Mouse (Mus musculus) lung, embryonic 14.5 days (tissue): ENCODE results near the gene Brf1. TPM values are rescaled to one million over a fixed set of nuclear protein-coding genes. Genes with fewer than 3 reads are reported as not detected.

Experiments used
- ATAC-seq: fragments of 200-750 bp; cut with Nextera tagmentation; 2 replicates; pipeline ENCODE4 v1.8.0; 2017; ENCODE audit warnings: mild to moderate bottlenecking, moderate TSS enrichment, moderate library complexity; ENCODE audit not compliant: insufficient read depth
- DNase-seq: peaks from one replicate; pipeline ENCODE4 v3.0.0-alpha.2; 2015
- H3K27ac ChIP-seq: fragments of 300-500 bp; sonication (generic); 2 replicates; pipeline ENCODE4 v1.5.1; 2014; ENCODE audit warnings: low read depth, mild to moderate bottlenecking, moderate library complexity
- H3K27me3 ChIP-seq: fragments of 300-500 bp; sonication (generic); 2 replicates; pipeline ENCODE4 v1.6.1; 2014; ENCODE audit warnings: low read length, control low read depth; ENCODE audit not compliant: insufficient read depth
- H3K36me3 ChIP-seq: fragments of 300-500 bp; sonication (generic); 2 replicates; pipeline ENCODE4 v1.6.1; 2014; ENCODE audit warnings: control low read depth; ENCODE audit not compliant: insufficient read depth
- H3K4me1 ChIP-seq: fragments of 300-500 bp; sonication (generic); 2 replicates; pipeline ENCODE4 v1.6.1; 2014; ENCODE audit warnings: antibody characterized with exemption, control low read depth; ENCODE audit not compliant: insufficient read depth
- H3K4me2 ChIP-seq: fragments of 300-500 bp; sonication (generic); 2 replicates; pipeline ENCODE4 v1.6.1; 2014; ENCODE audit warnings: mild to moderate bottlenecking
- H3K4me3 ChIP-seq: fragments of 300-500 bp; sonication (generic); 2 replicates; pipeline ENCODE4 v1.5.1; 2014; ENCODE audit warnings: low read depth, low read length
- H3K9ac ChIP-seq: fragments of 300-500 bp; sonication (generic); 2 replicates; pipeline ENCODE4 v1.6.1; 2014
- H3K9me3 ChIP-seq: fragments of 300-500 bp; sonication (generic); 2 replicates; pipeline ENCODE4 v1.6.1; 2016; ENCODE audit warnings: low read depth, low read length, control low read depth
- CTCF ChIP-seq: IDR thresholded peaks from 2 replicates; pipeline ENCODE4 v1.5.1; 2016; ENCODE audit warnings: antibody characterized with exemption, low read depth
- WGBS: fragments of 180-500 bp; shearing (Covaris S2); extraction: QIAGEN DNeasy Blood & Tissue Kit; methylation state at CpG from one replicate; pipeline ENCODE4 v1.1.7; 2014; 5-methylcytosine and 5-hydroxymethylcytosine counted together
- polyA plus RNA-seq: library from polyadenylated mRNA; unstranded; fragments of >200 nt; fragmentation: Nextera tagmentation; extraction: Ambion mirVana; gene quantifications from 2 replicates; pipeline ENCODE4 v1.2.1, GENCODE M21; 2014

Brf1 gene
- polyA plus RNA-seq, 1 experiment from 2014 or later, result 65.9 TPM

DNA sequence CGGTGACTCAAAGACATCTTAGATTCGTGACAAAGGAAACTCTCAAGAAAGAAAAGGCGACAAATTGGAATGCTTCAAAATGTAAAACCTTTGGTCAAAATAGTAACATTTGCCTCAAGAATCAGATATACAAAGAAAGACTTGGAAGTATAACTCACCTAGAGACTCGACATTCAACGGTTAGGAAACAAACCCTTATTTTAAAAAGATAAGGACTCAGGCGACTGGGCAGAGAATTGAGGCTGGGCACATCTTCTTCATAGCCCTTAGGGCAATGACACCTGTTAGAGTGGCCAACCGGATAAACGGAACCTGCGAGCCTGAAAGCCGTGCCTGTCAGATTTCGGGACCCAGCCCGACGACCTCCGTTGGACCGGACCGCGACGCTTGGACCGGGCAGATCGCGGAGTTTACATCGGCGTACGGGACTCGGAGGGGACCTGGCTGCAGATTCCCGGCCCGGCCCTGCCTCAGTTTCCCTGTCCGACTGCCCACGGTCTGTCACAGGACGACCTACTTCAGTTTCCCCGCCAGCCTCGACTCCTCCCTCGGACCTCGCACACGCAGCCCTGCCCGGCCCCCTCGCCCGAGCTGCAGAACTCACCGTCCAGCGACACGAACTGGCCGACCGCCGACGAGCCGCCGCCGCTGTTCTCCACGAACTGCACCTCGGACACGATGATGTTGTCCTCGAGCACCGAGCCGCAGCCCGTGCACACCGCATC is 773 bp downstream of the Brf1 start:
- Histone ChIP-seq H3K9ac (peak overlapping the region; percentile 90), H3K4me3 (peak overlapping the region; percentile 90), H3K27ac (peak overlapping the region; percentile 91), H3K4me2 (peak overlapping the region; percentile 85), H3K9me3 (no peaks in the 10 kb centered on the region), H3K36me3 (peaks cover 5% of the 10 kb centered on the region; the same call in 1 of the 2 replicates), H3K4me1 (peaks cover 7% of the 10 kb centered on the region), H3K27me3 (no peaks in the 10 kb centered on the region)
- under 1% methylated on average over 56 of the region's 56 CpGs for WGBS
- TF ChIP-seq CTCF, result no peak
- peak; percentile 22 for DNase-seq
- ATAC-seq, result no peak; the same call in 1 of the 2 replicates

DNA sequence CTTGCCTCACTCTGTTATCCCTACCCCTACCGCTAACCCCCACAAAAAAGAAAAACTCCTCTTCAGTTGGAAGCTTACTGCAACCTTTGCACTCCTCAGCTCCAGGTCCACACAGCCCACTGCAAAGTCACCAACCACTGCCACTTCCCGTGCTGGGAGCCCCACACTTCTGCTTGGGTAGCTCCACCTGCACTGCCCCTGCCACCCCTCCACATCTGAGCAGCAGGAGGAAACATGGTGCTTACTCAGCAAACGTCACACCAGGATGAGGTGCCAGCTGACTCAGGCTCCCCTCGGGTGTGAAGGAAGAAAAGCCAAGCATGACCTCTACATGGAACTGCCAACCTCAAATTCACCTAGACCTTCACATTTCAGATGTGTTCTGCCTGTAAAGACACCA is 6.4 kb downstream of the Brf1 start:
- H3K27ac ChIP-seq, result no peak overlapping the region
- TF ChIP-seq CTCF, result no peak
- no peak overlapping the region for H3K4me2 ChIP-seq
- H3K27me3 ChIP-seq, result no peaks in the 10 kb centered on the region
- no peak overlapping the region for H3K4me3 ChIP-seq
- H3K4me1 ChIP-seq, result peaks cover 6% of the 10 kb centered on the region
- no peaks in the 10 kb centered on the region for H3K9me3 ChIP-seq
- peaks cover 20% of the 10 kb centered on the region for H3K36me3 ChIP-seq
- 70% methylated on average over 4 of the region's 4 CpGs for WGBS
- ATAC-seq (no peak), DNase-seq (no peak)
- no peak overlapping the region for H3K9ac ChIP-seq

- DNase-seq, result no peak
- H3K27ac ChIP-seq, result no peak overlapping the region
- no peaks in the 10 kb centered on the region for H3K9me3 ChIP-seq
- H3K4me1 ChIP-seq, result no peaks in the 10 kb centered on the region
- no peak overlapping the region for H3K4me3 ChIP-seq
- H3K9ac ChIP-seq, result no peak overlapping the region
- no peaks in the 10 kb centered on the region for H3K27me3 ChIP-seq
- 91% methylated on average over 2 of the region's 2 CpGs for WGBS
- H3K4me2 ChIP-seq, result no peak overlapping the region
- no peak for TF ChIP-seq CTCF
- H3K36me3 ChIP-seq, result peaks cover 32% of the 10 kb centered on the region
- ATAC-seq, result no peak
These were observed 9.1 kb downstream of the Brf1 start for GRCm38 (mm10) chr12:112991444-112991843.

GRCm38 (mm10) chr12:112990706-112991405 is 9.6 kb downstream of the Brf1 start:
- 78% methylated on average over 5 of the region's 5 CpGs for WGBS
- peaks cover 36% of the 10 kb centered on the region for H3K36me3 ChIP-seq
- no peak overlapping the region for H3K9ac ChIP-seq
- H3K9me3 ChIP-seq, result no peaks in the 10 kb centered on the region
- no peaks in the 10 kb centered on the region for H3K4me1 ChIP-seq
- no peak overlapping the region for H3K27ac ChIP-seq
- ATAC-seq (no peak), DNase-seq (no peak)
- H3K4me3 ChIP-seq, result no peak overlapping the region
- no peaks in the 10 kb centered on the region for H3K27me3 ChIP-seq
- no peak overlapping the region for H3K4me2 ChIP-seq
- TF ChIP-seq CTCF, result no peak

DNA sequence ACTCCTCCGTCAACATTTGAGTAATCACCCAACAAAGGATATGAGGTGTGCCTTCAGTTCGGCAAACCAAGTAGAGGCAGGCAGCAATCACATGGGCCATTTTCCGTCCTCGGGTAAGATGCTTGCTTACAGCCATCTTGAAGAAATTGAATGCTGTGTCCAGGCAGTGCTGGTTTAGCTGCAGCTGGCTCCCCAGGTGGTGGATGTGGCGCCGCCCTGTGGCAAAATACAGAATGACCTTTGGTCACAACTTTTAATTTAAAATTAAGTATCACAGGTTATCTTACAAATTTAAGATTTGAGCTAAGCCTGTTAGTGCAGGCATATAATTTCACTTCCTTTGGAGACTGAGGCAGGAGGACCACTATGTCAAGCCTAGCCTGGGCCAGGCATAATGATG is 12.6 kb downstream of the Brf1 start:
- Histone ChIP-seq H3K4me3 (no peak overlapping the region), H3K4me2 (no peak overlapping the region), H3K27me3 (no peaks in the 10 kb centered on the region), H3K36me3 (peaks cover 62% of the 10 kb centered on the region), H3K4me1 (no peaks in the 10 kb centered on the region), H3K9ac (no peak overlapping the region), H3K27ac (no peak overlapping the region), H3K9me3 (no peaks in the 10 kb centered on the region)
- ATAC-seq (no peak), DNase-seq (peak; percentile 32)
- peak; percentile 48 for TF ChIP-seq CTCF
- WGBS, result 65% methylated on average over 6 of the region's 6 CpGs

DNA sequence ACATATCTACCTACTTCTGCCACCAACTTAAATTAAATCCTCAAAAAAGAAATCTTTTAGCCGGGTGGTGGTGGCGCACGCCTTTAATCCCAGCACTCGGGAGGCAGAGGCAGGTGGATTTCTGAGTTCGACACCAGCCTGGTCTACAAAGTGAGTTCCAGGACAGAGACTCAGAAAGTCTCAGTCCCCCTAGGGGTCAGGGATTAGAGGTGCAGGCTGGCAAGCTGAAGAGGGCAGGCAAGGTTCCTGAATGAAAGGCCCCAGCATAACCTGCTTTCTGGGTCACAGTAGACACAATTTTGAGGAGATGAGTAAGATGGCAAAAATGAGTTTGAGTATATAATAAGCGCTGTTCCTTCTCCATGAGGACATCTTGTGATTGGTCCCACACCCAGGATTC is 15.2 kb downstream of the Brf1 start:
- no peak overlapping the region for H3K9ac ChIP-seq
- no peaks in the 10 kb centered on the region for H3K9me3 ChIP-seq
- H3K36me3 ChIP-seq, result peaks cover 77% of the 10 kb centered on the region
- ATAC-seq (no peak), DNase-seq (peak; percentile 15)
- no peak overlapping the region for H3K4me3 ChIP-seq
- no peaks in the 10 kb centered on the region for H3K4me1 ChIP-seq
- peak; percentile 51 for TF ChIP-seq CTCF
- H3K27ac ChIP-seq, result no peak overlapping the region
- 92% methylated on average over 6 of the region's 6 CpGs for WGBS
- no peak overlapping the region for H3K4me2 ChIP-seq
- H3K27me3 ChIP-seq, result no peaks in the 10 kb centered on the region

DNA sequence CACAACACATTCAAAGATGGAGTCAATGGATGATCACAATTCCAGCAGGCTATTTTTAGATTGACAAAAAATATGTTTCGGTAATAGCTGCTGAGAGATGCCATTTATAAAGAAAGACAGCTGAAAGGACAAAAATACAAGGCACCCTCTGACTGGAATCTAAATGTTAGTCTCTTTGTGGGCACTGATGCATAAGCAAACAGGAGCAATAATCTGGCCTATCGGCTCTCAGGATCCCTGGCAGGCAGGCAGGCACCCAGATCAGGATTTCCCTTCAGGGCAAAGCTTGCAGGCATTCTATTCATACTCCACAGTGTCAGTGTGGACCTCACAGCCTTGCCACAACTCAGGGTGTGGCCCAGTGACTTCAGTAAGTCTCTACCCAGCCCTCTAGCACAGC is 18.5 kb downstream of the Brf1 start:
- TF ChIP-seq CTCF, result no peak
- 84% methylated on average over 2 of the region's 2 CpGs for WGBS
- Histone ChIP-seq H3K4me2 (no peak overlapping the region), H3K36me3 (peaks cover 95% of the 10 kb centered on the region), H3K9ac (no peak overlapping the region), H3K27me3 (no peaks in the 10 kb centered on the region), H3K4me1 (no peaks in the 10 kb centered on the region), H3K27ac (no peak overlapping the region), H3K4me3 (no peak overlapping the region), H3K9me3 (no peaks in the 10 kb centered on the region)
- DNase-seq (no peak), ATAC-seq (no peak)
